Mouse (Mus musculus) embryonic fibroblast, embryonic 13.5 days (primary cell): ENCODE measurements around the gene Rnf43.

ENCODE experiments used
- CTCF ChIP-seq: IDR thresholded peaks from 2 replicates; pipeline ENCODE4 v1.5.1; 2011; ENCODE audit warnings: mild to moderate bottlenecking, control low read depth, low read length, moderate library complexity, borderline replicate concordance; ENCODE audit not compliant: insufficient read depth
- POLR2A ChIP-seq: IDR thresholded peaks from 2 replicates; pipeline ENCODE4 v1.6.1; 2011; ENCODE audit warnings: low read depth, mild to moderate bottlenecking, control low read depth, low read length, moderate library complexity

GRCm38 (mm10) chr11:87642865-87643264 is 19.7 kb upstream of the Rnf43 start:
- TF ChIP-seq CTCF = no peak
- no peak for TF ChIP-seq POLR2A
